Mouse (Mus musculus) lung, adult 2 months (tissue): ENCODE data around the gene Zbtb20. TPM values are rescaled to one million over a fixed set of nuclear protein-coding genes. Genes with fewer than 3 reads are reported as not detected.
A peak's percentile ranks its signal among the peaks of the same experiment; 100 is the strongest.

ENCODE experiments used
- DNase-seq: peaks from one replicate; pipeline ENCODE4 v3.0.0; 2022
- H3K4me1 ChIP-seq: fragments of 200-500 bp; 2 replicates; pipeline ENCODE4 v1.6.1; 2011; ENCODE audit warnings: low read length; ENCODE audit not compliant: control insufficient read depth, insufficient read depth
- H3K4me3 ChIP-seq: fragments of 200-500 bp; replicated peaks from 2 replicates; pipeline ENCODE3; 2011; ENCODE audit warnings: low read depth, mild to moderate bottlenecking, control low read depth, low read length; ENCODE audit errors: extremely low read depth
- CTCF ChIP-seq: fragments of 200-500 bp; IDR thresholded peaks from 2 replicates; pipeline ENCODE4 v1.5.1; 2011; ENCODE audit warnings: mild to moderate bottlenecking, low read length, control low read depth; ENCODE audit not compliant: insufficient read depth
- POLR2A ChIP-seq: fragments of 200-500 bp; IDR thresholded peaks from 2 replicates; pipeline ENCODE4 v1.6.1; 2011; ENCODE audit warnings: low read depth, mild to moderate bottlenecking, control low read depth, low read length, borderline replicate concordance; ENCODE audit errors: extremely low read depth
- WGBS: fragments of 180-500 bp; shearing (Covaris S2); methylation state at CpG from one replicate; pipeline ENCODE4 v1.1.7; 2018; 5-methylcytosine and 5-hydroxymethylcytosine counted together
- polyA plus RNA-seq: library from polyadenylated mRNA; depleted of rRNA; stranded (reverse); fragments of >200 nt; gene quantifications from 2 replicates; pipeline ENCODE4 v1.2.3, GENCODE M21; 2012

Gene Zbtb20
- polyA plus RNA-seq, 1 experiment: 30.7 TPM

GRCm38 (mm10) chr16:43360838-43361480 is 485.3 kb downstream of the Zbtb20 start:
- TF ChIP-seq CTCF (no peak), POLR2A (no peak)
- 87% methylated on average over 7 of the region's 7 CpGs for WGBS

GRCm38 (mm10) chr16:43362651-43363300 is 487.1 kb downstream of the Zbtb20 start:
- 26% methylated on average over 9 of the region's 9 CpGs for WGBS
- peak overlapping the region; percentile 55 for H3K4me3 ChIP-seq
- TF ChIP-seq POLR2A (no peak), CTCF (no peak)
- DNase-seq: peak; percentile 60
- H3K4me1 ChIP-seq: peaks cover 16% of the 10 kb centered on the region

More at GRCm38 (mm10) chr16:43360838-43361480, 485.3 kb downstream of the Zbtb20 start:
- Histone ChIP-seq H3K4me3 (no peak overlapping the region), H3K4me1 (peaks cover 16% of the 10 kb centered on the region)
- DNase-seq: no peak

GRCm38 (mm10) chr16:43363316-43363715 is 487.6 kb downstream of the Zbtb20 start:
- peak overlapping the region; percentile 55 for H3K4me3 ChIP-seq
- peaks cover 16% of the 10 kb centered on the region for H3K4me1 ChIP-seq
- TF ChIP-seq POLR2A (no peak), CTCF (no peak)
- no peak for DNase-seq
- 16% methylated on average over 6 of the region's 6 CpGs for WGBS

DNA sequence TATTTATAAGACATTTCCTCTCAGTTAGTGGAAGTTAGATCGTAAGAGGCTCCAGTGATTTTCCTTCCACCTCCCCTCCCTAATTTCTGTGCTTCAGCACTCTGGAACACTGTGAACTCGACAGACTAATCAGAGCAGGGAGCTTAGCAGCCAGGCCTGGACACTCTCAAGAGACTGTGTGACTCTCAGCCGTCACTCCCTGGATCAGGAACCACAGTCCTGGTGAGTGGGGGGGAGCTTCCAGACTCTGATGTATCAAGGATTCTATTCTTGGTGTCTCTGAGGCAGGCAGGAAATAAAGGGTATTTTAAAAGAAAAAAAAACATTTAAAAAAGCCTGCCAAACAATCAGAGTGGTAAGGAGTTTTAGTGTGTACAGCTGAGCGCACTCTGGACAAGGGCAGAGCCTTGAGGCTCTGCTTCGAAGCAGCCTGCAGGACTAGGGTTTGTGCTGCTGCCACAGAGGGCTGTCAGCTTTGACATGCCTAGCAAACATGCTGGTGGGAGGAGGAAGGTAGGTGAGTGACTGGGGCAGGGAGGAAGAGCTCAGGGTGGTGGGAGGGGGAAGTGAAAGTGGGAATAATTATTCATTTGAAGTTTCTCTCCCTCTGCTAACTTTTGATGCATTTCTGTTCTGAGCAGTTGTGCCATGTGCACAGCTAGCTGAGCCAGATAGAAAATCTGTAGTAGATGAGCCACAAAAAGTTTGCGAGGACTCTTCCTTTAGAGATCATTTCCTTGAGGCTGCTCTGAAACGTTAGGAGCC is 488.3 kb downstream of the Zbtb20 start:
- Histone ChIP-seq H3K4me3 (peak overlapping the region; percentile 71), H3K4me1 (peaks cover 16% of the 10 kb centered on the region)
- TF ChIP-seq POLR2A (peak; percentile 43; the same call in 1 of the 2 replicates), CTCF (no peak)
- DNase-seq: peak; percentile 44
- 8% methylated on average over 7 of the region's 7 CpGs for WGBS

- TF ChIP-seq CTCF (no peak), POLR2A (no peak)
- no peak for DNase-seq
- 47% methylated on average over 6 of the region's 6 CpGs for WGBS
- H3K4me1 ChIP-seq: peaks cover 16% of the 10 kb centered on the region
- H3K4me3 ChIP-seq: peak overlapping the region; percentile 71
Observed at GRCm38 (mm10) chr16:43364516-43364910, 488.8 kb downstream of the Zbtb20 start.

- TF ChIP-seq CTCF (no peak), POLR2A (no peak)
- Histone ChIP-seq H3K4me3 (no peak overlapping the region), H3K4me1 (peaks cover 16% of the 10 kb centered on the region)
- no peak for DNase-seq
- WGBS: 88% methylated on average over 3 of the region's 3 CpGs
Observed at GRCm38 (mm10) chr16:43365277-43365676, 489.6 kb downstream of the Zbtb20 start.

DNA sequence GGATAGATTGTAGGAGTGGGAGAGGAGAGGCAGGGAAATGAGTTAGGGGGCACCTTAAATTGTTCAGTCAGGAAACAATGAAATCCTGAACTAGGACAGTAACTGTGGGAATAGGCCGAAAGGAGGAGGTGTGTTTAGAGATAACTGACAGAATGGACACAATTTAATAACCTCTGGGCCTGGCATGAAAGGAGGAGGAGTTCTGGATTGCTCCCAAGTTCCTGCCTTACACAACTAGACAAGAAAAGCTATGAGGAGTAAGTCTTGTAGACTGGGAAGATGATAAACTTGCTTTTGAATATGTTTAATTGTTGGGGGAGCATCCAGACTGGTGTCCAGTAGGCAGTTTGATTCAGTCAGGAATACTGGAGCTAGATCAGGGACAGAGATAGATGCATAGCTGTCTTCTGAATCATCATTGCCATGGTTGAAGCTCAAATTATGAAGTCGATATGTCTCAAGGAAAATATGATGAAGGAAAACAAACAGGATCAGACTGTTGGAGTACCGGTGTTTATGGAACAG is 494.9 kb downstream of the Zbtb20 start:
- H3K4me1 ChIP-seq: no peaks in the 10 kb centered on the region
- TF ChIP-seq CTCF (no peak), POLR2A (no peak)
- no peak for DNase-seq
- 39% methylated on average over 3 of the region's 3 CpGs for WGBS
- no peak overlapping the region for H3K4me3 ChIP-seq

DNA sequence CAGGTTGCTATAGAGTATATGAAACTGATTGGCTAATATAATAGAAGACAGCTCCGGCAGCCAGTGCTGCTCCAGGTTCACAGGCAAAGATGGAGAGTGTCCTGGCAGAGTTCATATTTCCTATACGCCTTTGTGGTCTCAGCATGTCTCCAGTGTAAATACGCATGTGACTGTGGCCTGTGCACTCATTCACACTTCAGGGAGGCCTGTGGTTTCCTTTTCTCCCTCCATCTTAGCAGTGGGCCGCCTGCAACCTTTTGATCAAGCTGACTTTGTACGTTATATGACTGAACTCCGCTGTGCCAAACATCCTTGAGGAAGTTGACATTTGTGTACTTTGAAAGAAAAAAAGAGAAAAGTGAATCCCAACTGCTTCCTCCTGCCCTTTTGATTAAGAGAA is 501.1 kb downstream of the Zbtb20 start:
- Histone ChIP-seq H3K4me1 (peaks cover 5% of the 10 kb centered on the region), H3K4me3 (no peak overlapping the region)
- TF ChIP-seq CTCF: no peak
- no peak for TF ChIP-seq POLR2A
- no peak for DNase-seq
- WGBS: 50% methylated on average over 6 of the region's 6 CpGs
